Mouse (Mus musculus): ENCODE data around the gene Gm20696.

- TF ChIP-seq CTCF (IDR thresholded peaks at IDR 0.05; ENCODE audit: low read depth): no peak
- no peak for TF ChIP-seq EP300 (optimal IDR thresholded peaks at IDR 0.05)
Measured at GRCm38 (mm10) chr6:99359036-99359698, 307.4 kb downstream of the Gm20696 start.
